Mouse (Mus musculus): Measurements from ENCODE around the gene Xrcc6.

Gene Xrcc6

GRCm38 (mm10) chr15:82081161-82081560 lies 93.5 kb downstream of the Xrcc6 start:
- DNase-seq (ENCODE audit: low spot score): no peak

DNA sequence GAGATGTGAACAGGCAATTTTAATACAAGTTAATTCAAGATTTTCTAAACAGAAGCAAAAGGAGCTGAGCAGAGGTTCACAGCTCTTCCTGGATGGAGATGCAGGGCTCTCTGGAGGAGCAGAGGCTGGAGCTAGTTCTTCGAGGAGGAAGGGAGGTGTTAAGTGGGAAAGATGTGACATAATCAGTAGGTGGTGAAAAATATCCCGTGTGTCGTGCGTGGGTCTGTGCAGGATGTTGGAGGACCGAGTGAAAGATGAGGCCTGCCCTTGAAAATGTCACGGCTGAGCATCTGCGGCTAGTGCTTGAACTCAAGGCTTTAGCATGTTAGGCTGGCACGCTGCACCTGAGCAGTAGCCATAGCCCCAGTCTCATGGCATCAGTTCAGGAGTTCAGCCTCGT lies 98.0 kb downstream of the Xrcc6 start:
- no peak for DNase-seq (ENCODE audit: low spot score)

GRCm38 (mm10) chr15:82086131-82086530 lies 98.5 kb downstream of the Xrcc6 start:
- DNase-seq (ENCODE audit: low spot score): no peak

DNA sequence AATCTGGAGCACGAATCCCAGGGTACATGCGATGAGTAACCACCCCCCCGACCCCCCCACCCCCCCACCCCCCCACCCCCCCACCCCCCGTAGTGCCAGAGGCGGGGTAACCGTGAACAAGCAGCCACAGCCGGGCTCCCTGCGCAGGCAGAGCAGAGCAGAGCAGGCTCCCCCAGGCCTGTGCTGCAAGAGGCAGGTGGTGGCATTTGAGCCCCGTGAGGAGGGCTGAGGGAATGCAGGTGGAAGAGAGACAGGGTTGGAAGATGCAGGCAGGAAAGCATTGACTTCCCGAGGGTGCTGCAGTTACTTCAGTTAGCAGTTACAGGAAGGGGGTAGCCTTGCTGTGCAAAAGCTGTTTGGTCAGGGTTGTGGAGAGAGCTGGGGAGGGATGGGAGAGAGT lies 99.6 kb downstream of the Xrcc6 start:
- DNase-seq (ENCODE audit: low spot score): no peak
